Mouse (Mus musculus): Measurements from ENCODE around the gene Gm28047. TPM values are rescaled to one million over a fixed set of nuclear protein-coding genes. Genes with fewer than 3 reads are reported as not detected.
"Not testable (repeated sequence)": the region's sequence is repeated elsewhere in the genome, so short reads cannot be mapped to it uniquely, and the experiment has no call there.

Gene Gm28047
- polyA plus RNA-seq, 1 experiment from 2014 or later, result not detected

DNA sequence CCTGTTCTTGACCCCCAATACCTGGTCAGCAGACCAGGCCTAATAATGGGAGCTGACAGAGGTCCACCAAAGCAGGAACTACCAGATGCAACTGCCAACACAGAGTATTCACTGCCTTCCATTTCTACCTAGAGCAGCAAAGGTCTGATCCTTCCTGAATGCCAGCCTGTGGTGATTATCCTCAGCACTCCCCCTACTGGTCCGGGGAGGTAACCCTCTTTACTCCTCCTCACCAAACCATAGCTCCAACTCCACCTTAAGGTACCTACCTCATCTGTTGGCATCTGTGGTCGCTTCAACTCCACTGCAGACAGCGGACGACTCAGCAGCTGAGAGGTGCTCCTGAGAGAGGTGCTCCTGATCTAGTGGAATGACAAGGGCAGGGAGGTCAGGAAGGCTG, 40.6 kb upstream of the Gm28047 start:
- H3K4me3 ChIP-seq (ENCODE audit: low read depth, low read length), result no peak overlapping the region
- 48% methylated on average over 4 of the region's 4 CpGs for WGBS
- no peak overlapping the region for H3K9ac ChIP-seq (ENCODE audit: low read depth, low read length)
- peak; percentile 53; the same call in 1 of the 2 replicates for ATAC-seq (replicated peaks; ENCODE audit: low FRiP score)
- peaks cover 42% of the 10 kb centered on the region; the same call in 1 of the 2 replicates for H3K36me3 ChIP-seq (ENCODE audit: control insufficient read depth, insufficient read depth, low read length)
- H3K9me3 ChIP-seq (ENCODE audit: control insufficient read depth, low read length), result no peaks in the 10 kb centered on the region
- no peak for DNase-seq (ENCODE audit: low spot score)
- H3K4me2 ChIP-seq, result no peak overlapping the region
- H3K27me3 ChIP-seq (replicated peaks; ENCODE audit: control insufficient read depth, insufficient read depth, low read length), result no peaks in the 10 kb centered on the region
- peaks cover 2% of the 10 kb centered on the region; the same call in 1 of the 2 replicates for H3K4me1 ChIP-seq (replicated peaks; ENCODE audit: control insufficient read depth, insufficient read depth, low read length)
- H3K27ac ChIP-seq (ENCODE audit: low read depth, low read length), result no peak overlapping the region

GRCm38 (mm10) chr15:102663825-102664224, 39.0 kb upstream of the Gm28047 start:
- Histone ChIP-seq H3K27me3 (replicated peaks; ENCODE audit: control insufficient read depth, insufficient read depth, low read length) (no peaks in the 10 kb centered on the region), H3K27ac (ENCODE audit: low read depth, low read length) (no peak overlapping the region), H3K4me1 (replicated peaks; ENCODE audit: control insufficient read depth, insufficient read depth, low read length) (no peaks in the 10 kb centered on the region; the same call in 1 of the 2 replicates), H3K4me3 (ENCODE audit: low read depth, low read length) (no peak overlapping the region), H3K36me3 (ENCODE audit: control insufficient read depth, insufficient read depth, low read length) (peaks cover 42% of the 10 kb centered on the region; the same call in 1 of the 2 replicates), H3K4me2 (no peak overlapping the region), H3K9ac (ENCODE audit: low read depth, low read length) (no peak overlapping the region), H3K9me3 (ENCODE audit: control insufficient read depth, low read length) (no peaks in the 10 kb centered on the region)
- DNase-seq (ENCODE audit: low spot score) (peak; percentile 21), ATAC-seq (replicated peaks; ENCODE audit: low FRiP score) (no peak)
- 92% methylated on average over 8 of the region's 8 CpGs for WGBS

- no CpG with 5 or more reads among the region's 2 CpGs for WGBS
- not testable (repeated sequence) for H3K4me2 ChIP-seq; H3K4me3 ChIP-seq (ENCODE audit: low read depth, low read length); H3K27ac ChIP-seq (ENCODE audit: low read depth, low read length); H3K9ac ChIP-seq (ENCODE audit: low read depth, low read length); ATAC-seq (replicated peaks; ENCODE audit: low FRiP score); H3K9me3 ChIP-seq (ENCODE audit: control insufficient read depth, low read length); H3K27me3 ChIP-seq (replicated peaks; ENCODE audit: control insufficient read depth, insufficient read depth, low read length); H3K4me1 ChIP-seq (replicated peaks; ENCODE audit: control insufficient read depth, insufficient read depth, low read length)
- DNase-seq (ENCODE audit: low spot score), result peak; percentile 9
- peaks cover 39% of the 10 kb centered on the region; the same call in 1 of the 2 replicates for H3K36me3 ChIP-seq (ENCODE audit: control insufficient read depth, insufficient read depth, low read length)
Observed at GRCm38 (mm10) chr15:102662601-102663000, 37.7 kb upstream of the Gm28047 start.

DNA sequence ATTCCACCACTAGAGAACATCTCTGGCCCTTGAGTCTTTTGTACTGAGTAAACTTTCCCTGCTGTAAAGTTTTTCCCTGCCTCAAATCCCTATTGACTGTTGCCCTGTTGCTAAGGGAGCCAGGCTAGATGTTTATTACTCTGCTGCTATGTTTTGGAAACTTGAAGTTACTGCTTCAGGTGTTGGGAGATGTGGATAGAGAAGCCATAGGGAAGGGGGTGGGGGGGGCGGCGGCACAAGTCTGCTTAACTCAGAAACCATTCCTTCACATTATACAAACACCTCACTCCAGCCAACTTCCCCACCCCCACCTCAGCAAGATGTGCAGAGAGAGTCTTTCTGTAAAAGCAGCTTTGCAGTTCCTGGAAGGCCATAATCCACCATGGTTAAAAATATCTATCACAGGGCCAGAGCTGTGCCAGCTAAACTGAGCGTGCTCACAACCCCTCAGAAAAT, 33.1 kb upstream of the Gm28047 start:
- no peak overlapping the region for H3K4me2 ChIP-seq
- ATAC-seq (replicated peaks; ENCODE audit: low FRiP score), result no peak
- H3K4me1 ChIP-seq (replicated peaks; ENCODE audit: control insufficient read depth, insufficient read depth, low read length), result no peaks in the 10 kb centered on the region
- no peak overlapping the region for H3K27ac ChIP-seq (ENCODE audit: low read depth, low read length)
- H3K9ac ChIP-seq (ENCODE audit: low read depth, low read length), result no peak overlapping the region
- H3K27me3 ChIP-seq (replicated peaks; ENCODE audit: control insufficient read depth, insufficient read depth, low read length), result no peaks in the 10 kb centered on the region
- peaks cover 13% of the 10 kb centered on the region; the same call in 1 of the 2 replicates for H3K36me3 ChIP-seq (ENCODE audit: control insufficient read depth, insufficient read depth, low read length)
- WGBS, result 73% methylated on average over 3 of the region's 3 CpGs
- H3K4me3 ChIP-seq (ENCODE audit: low read depth, low read length), result no peak overlapping the region
- DNase-seq (ENCODE audit: low spot score), result no peak
- no peaks in the 10 kb centered on the region for H3K9me3 ChIP-seq (ENCODE audit: control insufficient read depth, low read length)

GRCm38 (mm10) chr15:102656658-102657057, 31.8 kb upstream of the Gm28047 start:
- DNase-seq (ENCODE audit: low spot score), result no peak
- ATAC-seq (replicated peaks; ENCODE audit: low FRiP score), result no peak
- 47% methylated on average over 4 of the region's 4 CpGs for WGBS
- H3K27ac ChIP-seq (ENCODE audit: low read depth, low read length), result no peak overlapping the region
- H3K4me1 ChIP-seq (replicated peaks; ENCODE audit: control insufficient read depth, insufficient read depth, low read length), result no peaks in the 10 kb centered on the region
- no peak overlapping the region for H3K9ac ChIP-seq (ENCODE audit: low read depth, low read length)
- H3K27me3 ChIP-seq (replicated peaks; ENCODE audit: control insufficient read depth, insufficient read depth, low read length), result no peaks in the 10 kb centered on the region
- H3K4me3 ChIP-seq (ENCODE audit: low read depth, low read length), result no peak overlapping the region
- peaks cover 2% of the 10 kb centered on the region; the same call in 1 of the 2 replicates for H3K36me3 ChIP-seq (ENCODE audit: control insufficient read depth, insufficient read depth, low read length)
- H3K9me3 ChIP-seq (ENCODE audit: control insufficient read depth, low read length), result no peaks in the 10 kb centered on the region
- no peak overlapping the region for H3K4me2 ChIP-seq

DNA sequence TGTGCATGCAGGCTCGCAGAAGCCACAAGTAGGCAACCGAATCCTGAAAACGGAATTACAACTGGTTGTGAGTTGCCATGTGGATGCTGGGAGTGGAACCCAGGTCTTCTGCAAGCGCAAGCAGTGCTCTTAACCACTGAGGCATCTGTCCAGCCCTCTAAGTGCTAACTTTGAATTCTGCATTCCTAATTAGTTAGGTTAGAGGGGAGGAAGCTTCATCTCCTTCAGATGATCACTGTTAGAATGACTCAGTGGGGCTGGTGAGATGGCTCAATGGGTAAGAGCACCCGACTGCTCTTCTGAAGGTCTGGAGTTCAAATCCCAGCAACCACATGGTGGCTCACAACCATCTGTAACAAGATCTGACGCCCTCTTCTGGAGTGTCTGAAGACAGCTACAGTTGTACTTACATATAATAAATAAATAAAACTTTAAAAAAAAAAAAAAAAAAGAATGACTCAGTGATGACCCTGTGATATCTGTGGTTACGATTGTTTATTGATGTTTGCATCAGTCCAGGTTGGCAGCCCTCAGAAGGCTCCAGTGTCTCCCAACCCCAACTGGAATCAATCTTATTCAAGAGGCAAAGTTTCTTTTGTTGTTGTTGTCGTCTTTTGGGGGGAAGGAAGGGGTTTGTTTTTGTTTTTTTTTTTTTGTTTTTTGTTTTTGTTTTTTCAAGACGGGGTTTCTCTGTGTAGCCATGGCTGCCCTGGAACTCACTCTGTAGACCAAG, 27.2 kb upstream of the Gm28047 start:
- not testable (repeated sequence) for H3K4me1 ChIP-seq (replicated peaks; ENCODE audit: control insufficient read depth, insufficient read depth, low read length); H3K27ac ChIP-seq (ENCODE audit: low read depth, low read length); H3K4me3 ChIP-seq (ENCODE audit: low read depth, low read length); H3K4me2 ChIP-seq; H3K27me3 ChIP-seq (replicated peaks; ENCODE audit: control insufficient read depth, insufficient read depth, low read length); H3K9ac ChIP-seq (ENCODE audit: low read depth, low read length); H3K9me3 ChIP-seq (ENCODE audit: control insufficient read depth, low read length); DNase-seq (ENCODE audit: low spot score); H3K36me3 ChIP-seq (ENCODE audit: control insufficient read depth, insufficient read depth, low read length); ATAC-seq (replicated peaks; ENCODE audit: low FRiP score)
- 82% methylated on average over 8 of the region's 9 CpGs for WGBS

DNA sequence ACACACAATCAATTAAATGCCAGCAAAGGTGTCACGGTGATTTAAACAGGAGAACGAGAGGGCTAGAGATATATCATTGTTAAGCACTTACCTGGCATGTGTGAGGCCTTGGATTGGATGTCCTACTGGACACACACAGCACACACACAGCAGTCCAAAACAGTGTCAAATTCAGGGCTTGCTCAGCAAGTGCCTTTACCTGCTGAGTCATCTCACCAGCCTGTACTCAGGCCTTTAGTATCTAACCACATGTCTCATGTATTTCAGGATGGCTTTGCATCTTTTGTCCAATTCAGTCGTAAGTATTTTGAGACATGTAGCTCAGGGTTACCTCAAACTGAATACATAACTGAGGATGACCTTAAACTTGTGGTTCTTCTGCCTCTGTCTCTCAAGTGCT, 26.2 kb upstream of the Gm28047 start:
- H3K4me2 ChIP-seq, result no peak overlapping the region
- H3K36me3 ChIP-seq (ENCODE audit: control insufficient read depth, insufficient read depth, low read length), result no peaks in the 10 kb centered on the region
- ATAC-seq (replicated peaks; ENCODE audit: low FRiP score), result 0 out of 2 replicates have a peak, but pooled peaks have one; percentile 34
- WGBS, result 77% methylated on average over 3 of the region's 3 CpGs
- H3K9me3 ChIP-seq (ENCODE audit: control insufficient read depth, low read length), result no peaks in the 10 kb centered on the region
- H3K27ac ChIP-seq (ENCODE audit: low read depth, low read length), result no peak overlapping the region
- H3K4me1 ChIP-seq (replicated peaks; ENCODE audit: control insufficient read depth, insufficient read depth, low read length), result no peaks in the 10 kb centered on the region
- no peak overlapping the region for H3K4me3 ChIP-seq (ENCODE audit: low read depth, low read length)
- H3K9ac ChIP-seq (ENCODE audit: low read depth, low read length), result no peak overlapping the region
- H3K27me3 ChIP-seq (replicated peaks; ENCODE audit: control insufficient read depth, insufficient read depth, low read length), result no peaks in the 10 kb centered on the region
- DNase-seq (ENCODE audit: low spot score), result no peak

GRCm38 (mm10) chr15:102635817-102636216, 10.9 kb upstream of the Gm28047 start:
- H3K4me2 ChIP-seq, result no peak overlapping the region
- no peaks in the 10 kb centered on the region for H3K4me1 ChIP-seq (replicated peaks; ENCODE audit: control insufficient read depth, insufficient read depth, low read length)
- H3K9me3 ChIP-seq (ENCODE audit: control insufficient read depth, low read length), result no peaks in the 10 kb centered on the region
- no peaks in the 10 kb centered on the region for H3K36me3 ChIP-seq (ENCODE audit: control insufficient read depth, insufficient read depth, low read length)
- H3K4me3 ChIP-seq (ENCODE audit: low read depth, low read length), result no peak overlapping the region
- H3K27ac ChIP-seq (ENCODE audit: low read depth, low read length), result no peak overlapping the region
- DNase-seq (ENCODE audit: low spot score) (no peak), ATAC-seq (replicated peaks; ENCODE audit: low FRiP score) (no peak)
- 82% methylated on average over 3 of the region's 3 CpGs for WGBS
- no peak overlapping the region for H3K9ac ChIP-seq (ENCODE audit: low read depth, low read length)
- no peaks in the 10 kb centered on the region for H3K27me3 ChIP-seq (replicated peaks; ENCODE audit: control insufficient read depth, insufficient read depth, low read length)

GRCm38 (mm10) chr15:102634684-102635083, 9.8 kb upstream of the Gm28047 start:
- Histone ChIP-seq H3K27ac (ENCODE audit: low read depth, low read length) (no peak overlapping the region), H3K4me3 (ENCODE audit: low read depth, low read length) (no peak overlapping the region), H3K9ac (ENCODE audit: low read depth, low read length) (no peak overlapping the region), H3K27me3 (replicated peaks; ENCODE audit: control insufficient read depth, insufficient read depth, low read length) (no peaks in the 10 kb centered on the region), H3K4me2 (no peak overlapping the region), H3K36me3 (ENCODE audit: control insufficient read depth, insufficient read depth, low read length) (no peaks in the 10 kb centered on the region), H3K9me3 (ENCODE audit: control insufficient read depth, low read length) (no peaks in the 10 kb centered on the region), H3K4me1 (replicated peaks; ENCODE audit: control insufficient read depth, insufficient read depth, low read length) (no peaks in the 10 kb centered on the region)
- ATAC-seq (replicated peaks; ENCODE audit: low FRiP score), result no peak
- DNase-seq (ENCODE audit: low spot score), result no peak
- 90% methylated on average over 8 of the region's 8 CpGs for WGBS

Measured in liver, embryonic 11.5 days (tissue).